Mouse (Mus musculus) gastrocnemius, adult 18-20 months (tissue): ENCODE measurements around the gene Rbm12. TPM values are rescaled to one million over a fixed set of nuclear protein-coding genes. Genes with fewer than 3 reads are reported as not detected.

Source experiments
- DNase-seq: peaks from one replicate; pipeline ENCODE4 v3.0.0; 2021; ENCODE audit warnings: low spot score
- total RNA-seq, 2 experiments: library from RNA; stranded (reverse); gene quantifications; 2 replicates each; pipeline ENCODE4 v1.2.3; 2021

The Rbm12 gene
- total RNA-seq, 2 experiments from 2014 or later: 5.5 to 7.0 TPM

DNA sequence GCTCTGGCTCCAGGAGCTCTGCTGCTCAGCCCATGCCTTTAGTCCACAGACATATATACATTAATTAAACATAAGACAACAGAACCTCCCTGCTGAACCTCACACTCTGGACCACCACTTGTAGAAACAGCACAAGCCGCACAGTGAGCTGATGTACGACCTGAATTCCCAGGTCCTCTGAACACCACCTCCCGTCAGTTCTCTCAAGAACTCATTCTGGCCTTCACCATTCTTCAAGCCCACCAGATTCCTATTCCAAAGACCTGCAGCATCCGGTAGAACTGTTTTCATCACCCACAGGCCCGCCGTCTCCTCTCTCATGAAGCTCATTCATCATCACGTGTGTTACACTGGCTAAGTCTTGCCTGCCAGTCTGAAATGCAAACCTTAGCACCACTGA lies 31.4 kb downstream of the Rbm12 start:
- no peak for DNase-seq

DNA sequence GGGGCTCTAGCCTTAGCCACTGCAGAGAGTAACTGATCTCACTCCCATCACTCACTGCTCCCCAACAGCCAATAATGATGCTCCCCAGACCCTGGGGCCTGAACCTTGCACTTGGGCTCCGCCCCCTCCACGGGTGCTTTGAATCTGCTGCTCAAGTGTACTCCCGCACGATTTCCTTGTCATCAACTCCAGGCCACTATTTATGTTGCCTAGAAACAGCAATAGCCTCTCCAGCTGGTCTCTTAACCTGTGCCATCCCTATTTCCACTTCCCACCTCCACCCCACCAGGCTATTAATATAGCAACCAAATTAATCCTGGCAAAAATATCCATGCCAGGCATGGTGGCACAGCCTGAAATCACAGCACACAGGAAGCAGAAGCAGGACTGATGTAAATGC lies 32.1 kb downstream of the Rbm12 start:
- peak; percentile 35 for DNase-seq

DNA sequence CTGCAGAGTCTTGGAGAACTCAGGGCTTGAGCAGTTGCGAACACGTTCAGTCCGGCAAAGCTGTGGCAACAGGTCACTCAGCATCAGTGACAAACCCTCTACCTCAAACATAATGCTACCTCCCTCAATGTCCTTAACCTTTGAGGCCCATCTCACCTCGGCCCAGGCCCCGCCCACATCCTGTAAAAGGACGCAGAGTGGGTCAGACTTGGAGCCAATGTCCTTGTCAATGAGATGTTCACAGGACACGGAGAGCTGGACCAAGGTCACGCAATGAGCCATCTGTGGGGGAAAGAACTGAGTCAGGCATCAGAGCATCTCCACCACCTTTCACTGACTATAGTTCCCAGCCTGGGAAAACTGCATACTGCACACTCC lies 32.6 kb downstream of the Rbm12 start:
- DNase-seq: no peak

DNA sequence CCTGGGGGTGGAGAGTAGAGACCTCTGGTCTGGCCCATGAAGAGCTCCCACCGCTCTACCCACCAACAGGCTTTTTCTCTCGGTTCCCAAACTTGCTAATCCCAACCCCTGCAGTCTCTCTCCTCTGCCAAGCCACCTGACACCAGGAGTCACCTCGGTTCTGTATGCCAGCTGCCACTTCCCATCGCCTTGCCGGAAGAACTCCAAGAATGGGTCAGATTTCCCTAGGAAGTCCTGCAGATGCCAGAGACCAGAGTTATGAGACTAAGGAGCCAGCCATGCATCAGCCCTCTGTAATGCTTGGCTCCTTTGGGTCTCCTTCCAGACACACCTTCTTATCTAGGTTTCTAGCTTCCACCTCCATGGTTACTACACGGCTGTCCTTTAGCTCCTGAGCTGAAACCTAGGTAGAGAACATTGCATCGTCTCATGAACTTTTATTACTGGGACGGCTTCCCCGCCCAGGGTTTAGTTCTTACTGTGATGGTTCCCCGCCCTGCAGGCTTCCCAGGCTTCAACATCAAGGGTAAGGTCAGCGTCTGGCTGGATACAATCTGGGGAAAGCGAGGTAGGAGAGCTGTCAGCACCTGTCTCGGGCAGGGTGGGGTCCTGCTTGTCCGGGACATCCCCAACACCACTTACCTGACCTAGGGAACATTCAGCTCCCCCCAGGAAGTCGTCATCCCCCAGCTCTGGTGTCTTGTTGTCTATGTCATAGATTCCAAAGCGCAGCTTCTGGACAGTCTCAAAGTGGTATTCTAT lies 33.2 kb downstream of the Rbm12 start:
- peak; percentile 56 for DNase-seq

DNA sequence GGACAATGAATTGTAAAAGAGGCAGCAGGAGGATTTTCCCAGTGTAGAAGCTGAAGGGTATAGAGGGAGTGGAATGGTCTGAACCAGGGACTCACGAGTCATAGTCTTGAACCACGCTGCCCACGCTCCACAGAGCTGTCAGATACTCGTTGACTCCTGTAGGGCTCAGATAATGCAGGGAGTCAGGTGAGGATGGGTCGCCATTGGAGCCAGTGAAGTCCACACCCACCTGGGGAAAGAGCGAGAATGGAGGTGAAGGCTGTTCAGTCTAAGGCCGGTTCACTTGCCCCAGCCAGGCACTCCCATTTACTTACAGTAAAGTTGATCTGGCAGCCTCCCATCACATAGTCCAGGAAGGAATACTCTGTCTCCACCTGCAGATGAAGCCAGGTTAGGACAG lies 34.3 kb downstream of the Rbm12 start:
- DNase-seq: no peak

DNA sequence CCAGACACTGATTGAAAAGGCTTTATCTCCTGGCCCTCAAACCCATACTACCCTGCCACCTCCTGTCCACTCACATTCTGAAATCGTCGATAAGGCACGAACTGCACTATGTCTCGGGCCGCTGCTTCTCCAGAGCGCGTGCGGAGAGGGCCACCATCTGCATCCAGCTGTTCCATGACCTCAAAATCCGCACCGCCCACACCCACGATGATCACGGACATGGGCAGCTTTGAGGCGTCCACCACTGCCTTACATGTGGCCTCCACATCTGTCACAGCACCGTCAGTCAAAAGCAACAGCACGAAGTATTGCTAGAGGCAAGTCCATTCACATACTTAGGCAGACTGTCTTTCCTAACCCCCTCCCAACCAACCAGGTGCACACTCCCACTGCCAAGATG lies 38.1 kb downstream of the Rbm12 start:
- DNase-seq: no peak

DNA sequence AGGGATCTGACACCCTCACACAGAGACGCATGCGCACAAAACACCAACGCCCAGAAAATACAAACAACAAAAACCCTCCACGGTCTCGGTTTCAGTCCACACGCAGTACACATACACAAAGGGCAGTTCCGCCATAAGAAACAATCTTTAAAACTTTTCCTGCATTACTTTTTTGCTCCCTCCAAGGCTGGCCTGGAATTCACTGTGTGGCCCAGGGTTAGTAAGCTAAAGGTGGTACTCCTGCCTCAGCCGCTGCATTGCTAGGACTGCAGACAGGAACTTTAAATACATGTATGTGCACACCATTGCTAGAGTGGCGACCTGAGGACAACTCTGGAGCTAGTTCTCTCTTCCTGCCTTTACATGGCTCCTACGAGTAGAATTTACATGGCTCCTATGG lies 40.5 kb downstream of the Rbm12 start:
- DNase-seq: no peak

DNA sequence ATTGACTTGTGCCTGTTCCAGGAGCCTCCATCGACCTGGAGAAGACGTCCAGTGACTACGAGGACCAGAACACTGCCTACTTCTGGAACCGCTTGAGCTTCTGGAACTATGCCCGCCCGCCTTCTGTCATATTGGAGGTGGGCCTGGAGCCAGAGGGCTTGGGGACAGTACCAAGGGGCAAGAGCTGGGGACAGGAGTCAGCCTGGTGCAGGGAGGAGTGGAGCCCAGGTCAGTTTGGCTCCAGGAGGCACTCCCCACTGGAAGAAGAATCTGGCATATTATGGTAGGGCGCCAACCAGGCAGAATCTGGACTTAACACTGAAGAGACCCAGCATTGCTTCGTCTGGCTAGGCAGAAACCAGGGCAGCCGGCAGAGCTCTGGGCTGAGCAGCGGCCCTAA lies 43.9 kb downstream of the Rbm12 start:
- DNase-seq: no peak

DNA sequence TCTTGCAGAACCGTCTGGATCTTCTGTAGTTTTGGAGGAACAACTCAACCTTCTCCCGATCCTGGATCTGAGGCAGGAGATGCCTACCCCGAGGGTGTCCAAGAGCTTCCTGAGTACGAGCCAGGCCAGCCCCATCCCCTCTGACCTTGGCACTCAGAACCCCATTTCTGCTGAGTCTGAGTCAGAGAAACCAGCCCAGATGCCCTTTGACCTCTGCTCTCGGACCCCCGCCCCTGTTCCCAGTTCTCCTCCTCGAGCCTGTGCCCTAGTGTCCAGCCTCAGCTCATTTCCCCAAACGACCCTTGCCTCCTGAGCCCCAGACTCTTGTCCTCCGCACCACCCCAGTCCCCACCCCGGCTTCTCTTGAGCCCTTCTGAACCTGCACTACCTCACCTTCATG lies 45.7 kb downstream of the Rbm12 start:
- DNase-seq: no peak

DNA sequence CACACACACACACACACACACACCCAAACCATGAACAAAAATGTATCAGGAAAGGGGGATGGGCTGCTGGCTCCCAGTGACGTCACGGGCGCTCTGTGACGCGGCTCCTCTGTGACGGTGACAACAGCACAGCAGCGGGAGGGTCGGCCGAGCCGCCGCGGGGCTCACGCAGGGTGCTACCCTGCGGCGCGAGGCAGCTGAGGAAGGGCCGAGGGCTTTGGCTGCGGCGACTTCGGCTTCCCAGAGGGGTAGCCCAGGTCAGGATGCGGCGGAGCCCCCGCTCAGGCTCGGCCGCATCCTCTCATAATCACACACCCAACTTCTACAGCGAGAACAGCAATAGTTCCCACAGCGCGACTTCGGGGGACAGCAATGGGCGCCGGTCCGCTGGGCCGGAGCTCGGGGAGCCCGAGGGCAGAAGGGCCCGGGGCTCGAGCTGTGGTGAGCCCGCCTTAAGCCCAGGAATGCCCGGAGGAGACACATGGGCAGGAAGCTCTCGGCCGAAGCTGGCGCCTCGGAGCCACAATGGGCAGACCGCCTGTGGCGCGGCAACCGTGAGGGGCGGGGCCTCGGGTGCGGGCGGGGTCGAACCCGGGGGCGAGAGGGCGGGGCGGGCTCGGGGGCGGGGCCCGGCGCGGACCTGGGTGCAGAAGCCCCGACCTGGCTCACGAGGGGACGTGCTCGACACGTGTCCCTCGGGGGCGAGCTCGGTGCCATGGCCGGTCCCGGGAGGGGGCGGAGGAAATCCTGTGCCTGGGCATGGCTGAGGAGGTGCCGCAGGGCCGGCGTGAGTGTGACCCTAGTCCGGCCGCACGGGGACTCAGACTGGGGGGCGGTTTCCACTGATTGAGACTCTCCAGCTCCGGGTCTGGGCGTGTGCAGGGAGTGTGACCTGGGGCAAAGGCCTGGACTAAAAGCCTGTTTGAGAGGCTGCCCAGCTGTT lies 46.4 kb downstream of the Rbm12 start, which contains the start of gene Spag4:
Gene Spag4, plus strand, starts transcription at position 77 of the 943 bp plus-strand sequence.
- DNase-seq: peak; percentile 58

DNA sequence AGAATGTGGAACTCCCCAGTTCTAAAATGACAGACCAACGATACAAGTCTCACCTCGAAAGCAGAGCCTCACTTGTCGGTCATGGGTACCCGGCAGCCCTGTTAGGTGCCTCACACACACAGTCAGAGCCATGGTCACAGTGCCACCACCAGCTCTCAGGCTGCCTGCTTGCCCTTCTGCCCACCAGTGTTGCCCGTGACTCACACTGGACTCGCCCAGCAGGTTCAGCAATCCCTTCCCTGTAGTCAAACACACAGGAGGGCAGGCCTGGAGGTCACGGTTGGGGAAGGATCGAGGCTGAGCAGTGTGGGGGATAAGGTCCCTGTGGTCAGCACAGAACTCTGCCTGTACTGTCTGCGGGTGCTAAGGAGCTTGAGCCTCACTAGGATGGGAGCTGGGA lies 59.0 kb downstream of the Rbm12 start, which contains the start of gene Fer1l4:
Gene Fer1l4, minus strand, starts transcription at position 132 of the 400 bp plus-strand sequence.
- no peak for DNase-seq

DNA sequence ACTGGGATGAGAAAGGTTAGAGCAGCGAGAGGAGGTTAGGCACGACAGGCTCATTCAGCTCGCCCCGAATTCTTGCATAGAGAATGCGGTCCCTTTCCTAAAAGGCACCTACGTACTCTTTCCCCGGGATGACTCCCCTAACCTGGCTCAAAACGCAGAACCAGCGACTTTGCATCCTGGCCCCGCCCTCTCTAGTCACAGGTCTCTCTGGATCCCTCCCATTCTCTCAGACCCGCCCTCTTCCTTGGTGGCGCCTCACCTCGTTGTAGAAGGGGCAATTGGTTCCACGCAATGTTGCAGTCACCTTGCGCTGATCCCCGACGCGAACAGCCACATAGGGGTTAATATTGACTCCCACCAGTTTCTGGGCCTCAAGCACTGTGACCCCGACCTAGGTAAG lies 63.8 kb downstream of the Rbm12 start:
- no peak for DNase-seq

DNA sequence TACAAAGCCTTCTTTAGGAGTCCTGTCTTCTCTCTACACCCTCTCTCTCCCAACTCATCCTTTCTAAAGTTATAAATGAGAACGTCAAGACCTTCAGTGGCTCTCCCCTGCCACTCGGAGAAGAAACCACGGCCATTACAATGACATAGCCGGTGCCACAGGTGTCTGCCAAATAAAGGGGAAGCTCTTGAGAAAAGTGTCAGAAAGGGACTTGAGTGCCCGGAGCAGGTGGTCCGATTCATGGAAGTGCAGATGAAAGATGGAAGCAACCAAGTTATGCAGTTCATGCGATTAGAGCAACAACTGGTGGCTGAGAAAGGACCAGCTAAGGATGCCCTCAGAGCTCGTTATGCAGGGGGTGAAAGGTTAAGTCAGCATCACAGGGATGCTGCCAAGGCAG lies 68.9 kb downstream of the Rbm12 start:
- no peak for DNase-seq

Other genes starting within 250 kb of the Rbm12 start
- 100 to 1,000 TPM; 155 to 182 TPM for gene Uqcc1, start 181.7 kb downstream of the Rbm12 start, total RNA-seq
- gene Gm15557, start 171.2 kb downstream of the Rbm12 start, total RNA-seq: not detected
- under 1 TPM in 1 of 2 experiments, not detected in 1; 0.38 TPM for gene Gdf5, start 166.6 kb downstream of the Rbm12 start, total RNA-seq
- gene Cep250, start 155.5 kb downstream of the Rbm12 start, total RNA-seq: 1 to 10 TPM; 2.7 TPM
- under 1 TPM; 0.12 to 0.41 TPM for gene 6430550D23Rik, start 104.0 kb downstream of the Rbm12 start, total RNA-seq
- gene Ergic3, start 103.9 kb downstream of the Rbm12 start, total RNA-seq: 10 to 100 TPM; 52.9 to 53.0 TPM
- gene Fer1l4, start 59.0 kb downstream of the Rbm12 start, total RNA-seq: not detected
- under 1 TPM; 0.36 to 0.91 TPM for gene Spag4, start 46.8 kb downstream of the Rbm12 start, total RNA-seq
- gene Cpne1, start within 50 bp of the Rbm12 start, total RNA-seq: 1 to 10 TPM; 7.4 to 9.5 TPM
- 1 to 10 TPM; 3.0 to 5.8 TPM for gene Gm28036, start 15.1 kb upstream of the Rbm12 start, total RNA-seq
- gene Romo1, start 32.1 kb upstream of the Rbm12 start, total RNA-seq: 100 to 1,000 TPM; 246 to 250 TPM
- 10 to 100 TPM; 75.7 to 77.7 TPM for gene Nfs1, start 32.2 kb upstream of the Rbm12 start, total RNA-seq
- 100 to 1,000 TPM in 1 of 2 experiments, 10 to 100 TPM in 1; 89.8 to 104 TPM for gene Rbm39, start 68.3 kb upstream of the Rbm12 start, total RNA-seq
- gene Phf20, start 84.5 kb upstream of the Rbm12 start, total RNA-seq: 10 to 100 TPM; 30.0 to 32.8 TPM
- gene Cnbd2, start 200.3 kb upstream of the Rbm12 start, total RNA-seq: 1 to 10 TPM in 1 of 2 experiments, under 1 TPM in 1; 0.89 to 1.0 TPM
- gene Scand1, start 200.7 kb upstream of the Rbm12 start, total RNA-seq: 10 to 100 TPM; 64.7 to 64.8 TPM